Mouse (Mus musculus) C2C12 (cell line): Measurements from ENCODE around the gene Tmc8. TPM values are rescaled to one million over a fixed set of nuclear protein-coding genes. Genes with fewer than 3 reads are reported as not detected.

Source experiments
- H3K27me3 ChIP-seq: one replicate; pipeline ENCODE4 v1.6.1; 2011; ENCODE audit not compliant: control insufficient read depth, insufficient read depth, insufficient read length
- H3K36me3 ChIP-seq: one replicate; pipeline ENCODE4 v1.6.1; 2011; ENCODE audit not compliant: control insufficient read depth, insufficient read depth
- H3K4me3 ChIP-seq: one replicate; pipeline ENCODE4 v1.5.1; 2011; ENCODE audit warnings: mild to moderate bottlenecking, control low read depth; ENCODE audit not compliant: poor library complexity, insufficient read depth, severe bottlenecking
- H3K79me2 ChIP-seq: one replicate; pipeline ENCODE4 v1.6.1; 2011; ENCODE audit not compliant: control insufficient read depth, insufficient read depth
- H3K79me3 ChIP-seq: one replicate; pipeline ENCODE4 v1.6.1; 2011; ENCODE audit warnings: low read depth, control low read depth
- H3ac ChIP-seq: one replicate; pipeline ENCODE3; 2011; ENCODE audit warnings: low read depth; ENCODE audit not compliant: control insufficient read depth, insufficient read length
- CEBPB ChIP-seq: IDR thresholded peaks from one replicate; pipeline ENCODE4 v1.6.1; 2011; ENCODE audit warnings: low read depth, mild to moderate bottlenecking, control low read depth, moderate library complexity
- CTCF ChIP-seq: IDR thresholded peaks from one replicate; pipeline ENCODE4 v1.5.1; 2011; ENCODE audit not compliant: control insufficient read depth, insufficient read depth, insufficient read length
- FOSL1 ChIP-seq: IDR thresholded peaks from one replicate; pipeline ENCODE4 v1.8.0; 2011; ENCODE audit warnings: mild to moderate bottlenecking, low read length; ENCODE audit not compliant: poor library complexity, insufficient read depth, severe bottlenecking
- MAX ChIP-seq: IDR thresholded peaks from one replicate; pipeline ENCODE4 v1.6.1; 2011; ENCODE audit warnings: mild to moderate bottlenecking, control low read depth
- MYOD1 ChIP-seq: IDR thresholded peaks from one replicate; pipeline ENCODE4 v1.6.1; 2011; ENCODE audit warnings: low read depth; ENCODE audit not compliant: control insufficient read depth, insufficient read length
- MYOG ChIP-seq: IDR thresholded peaks from one replicate; pipeline ENCODE4 v1.6.1; 2011; ENCODE audit not compliant: control insufficient read depth, insufficient read length; ENCODE audit errors: extremely low read depth
- USF1 ChIP-seq: IDR thresholded peaks from one replicate; pipeline ENCODE4 v1.6.1; 2011; ENCODE audit warnings: low read depth, mild to moderate bottlenecking, control low read depth, moderate library complexity
- polyA plus RNA-seq: library from polyadenylated mRNA; unstranded; fragments of >200 nt; fragmentation: generic; extraction: Trizol; gene quantifications from one replicate; pipeline ENCODE4 v1.2.1, GENCODE M21; 2012; ENCODE audit warnings: missing spikeins

The Tmc8 gene
- polyA plus RNA-seq, 1 experiment, result 0.09 TPM

DNA sequence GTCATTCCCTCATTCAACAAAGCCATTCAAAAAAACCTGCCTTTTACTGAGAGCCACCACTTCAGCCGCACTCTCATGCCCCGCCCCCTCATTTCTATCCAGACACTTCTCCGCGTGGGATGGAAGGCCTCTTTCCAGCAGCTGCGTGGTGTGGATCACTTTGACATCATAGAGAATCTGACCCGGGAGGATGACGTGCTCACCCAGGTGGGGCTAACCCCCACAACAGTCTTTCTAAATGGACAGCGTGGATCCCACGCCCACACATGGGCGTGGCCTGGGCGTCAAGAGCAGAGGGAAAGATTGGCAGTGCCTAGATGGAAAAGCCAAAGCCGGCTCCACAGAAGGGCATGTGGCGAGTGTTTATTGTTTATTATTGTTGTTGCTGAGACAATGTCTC is 54.4 kb downstream of the Tmc8 start:
- TF ChIP-seq CTCF (no peak), USF1 (no peak)
- Histone ChIP-seq H3ac (no peak overlapping the region), H3K27me3 (no peaks in the 10 kb centered on the region), H3K79me2 (no peaks in the 10 kb centered on the region), H3K79me3 (no peaks in the 10 kb centered on the region), H3K36me3 (no peaks in the 10 kb centered on the region), H3K4me3 (no peak overlapping the region)

DNA sequence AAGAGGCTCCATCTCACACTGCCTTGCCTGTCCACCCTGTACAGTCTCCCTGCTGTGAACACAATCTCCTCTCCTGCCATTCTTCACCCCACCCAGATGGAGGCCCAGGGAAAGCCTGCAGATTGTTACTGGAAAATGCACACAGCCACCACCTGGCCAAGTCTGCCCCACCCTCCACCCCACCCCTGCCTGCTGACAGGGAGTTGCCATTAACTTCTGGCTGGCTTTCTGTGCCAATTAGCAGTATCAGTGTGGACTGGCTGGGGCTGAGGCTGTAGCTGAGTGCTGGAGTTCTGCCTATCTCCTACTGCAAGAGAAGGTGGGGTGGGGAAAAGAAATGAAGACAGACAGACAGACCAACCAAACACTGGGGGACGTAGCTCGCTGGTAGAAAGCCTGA is 56.7 kb downstream of the Tmc8 start:
- no peak overlapping the region for H3ac ChIP-seq
- no peaks in the 10 kb centered on the region for H3K79me3 ChIP-seq
- H3K4me3 ChIP-seq, result no peak overlapping the region
- no peaks in the 10 kb centered on the region for H3K36me3 ChIP-seq
- H3K79me2 ChIP-seq, result no peaks in the 10 kb centered on the region
- TF ChIP-seq CTCF (no peak), CEBPB (no peak), MYOD1 (no peak), MAX (no peak), USF1 (no peak), MYOG (no peak), FOSL1 (no peak)
- H3K27me3 ChIP-seq, result no peaks in the 10 kb centered on the region

DNA sequence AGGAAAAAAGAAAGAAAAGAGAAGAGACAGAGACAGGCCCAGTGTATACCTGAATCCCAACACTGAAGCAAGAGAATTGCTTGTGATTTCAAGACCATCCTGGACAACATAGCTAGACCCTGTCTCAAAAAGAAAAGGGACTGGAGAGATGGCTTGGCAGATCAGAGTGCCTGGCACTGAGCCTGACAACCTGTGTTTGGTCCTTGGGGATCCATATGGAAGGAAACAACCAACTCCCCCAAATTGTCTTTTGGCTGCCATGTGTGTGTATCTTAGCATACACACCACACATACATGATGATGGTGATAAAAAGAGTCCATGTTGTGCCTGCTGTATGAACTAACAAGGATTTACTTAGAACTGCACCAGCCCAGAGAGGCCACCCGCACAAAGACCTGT is 57.1 kb downstream of the Tmc8 start:
- H3K79me3 ChIP-seq, result no peaks in the 10 kb centered on the region
- no peaks in the 10 kb centered on the region for H3K36me3 ChIP-seq
- no peaks in the 10 kb centered on the region for H3K27me3 ChIP-seq
- H3K79me2 ChIP-seq, result no peaks in the 10 kb centered on the region
- H3K4me3 ChIP-seq, result no peak overlapping the region
- no peak for TF ChIP-seq FOSL1
- no peak for TF ChIP-seq CEBPB
- no peak for TF ChIP-seq MAX
- no peak for TF ChIP-seq MYOD1
- TF ChIP-seq USF1, result no peak
- no peak for TF ChIP-seq CTCF
- TF ChIP-seq MYOG, result no peak
- H3ac ChIP-seq, result no peak overlapping the region

DNA sequence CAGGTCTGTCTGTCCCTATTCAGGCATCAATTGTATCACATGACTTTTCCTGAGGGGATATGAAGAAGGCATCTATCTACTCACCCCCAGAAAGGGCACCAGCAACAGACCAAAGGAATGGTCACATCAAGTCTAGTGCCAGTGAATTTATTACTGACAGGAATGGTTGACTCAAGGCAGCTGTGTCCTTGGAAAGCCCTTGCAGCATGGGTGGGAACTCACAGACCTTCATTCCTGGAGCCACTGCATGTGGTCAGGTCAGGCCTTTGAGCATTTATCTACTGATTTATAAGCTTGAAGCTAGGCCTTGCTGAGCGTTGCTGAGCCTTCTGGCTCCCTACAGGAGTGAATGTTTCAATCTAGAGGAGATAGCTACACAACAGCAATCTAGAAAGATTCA is 59.0 kb downstream of the Tmc8 start:
- Histone ChIP-seq H3K4me3 (no peak overlapping the region), H3K79me2 (no peaks in the 10 kb centered on the region), H3ac (no peak overlapping the region)

More for the DNA sequence above, 59.0 kb downstream of the Tmc8 start:
- H3K36me3 ChIP-seq, result no peaks in the 10 kb centered on the region
- no peak for TF ChIP-seq CTCF
- TF ChIP-seq MAX, result no peak
- TF ChIP-seq FOSL1, result no peak
- TF ChIP-seq MYOG, result no peak
- no peak for TF ChIP-seq USF1
- no peak for TF ChIP-seq CEBPB
- no peak for TF ChIP-seq MYOD1
- H3K79me3 ChIP-seq, result no peaks in the 10 kb centered on the region
- no peaks in the 10 kb centered on the region for H3K27me3 ChIP-seq

Other genes starting within 250 kb of the Tmc8 start
- gene Tnrc6c, start 127.8 kb upstream of the Tmc8 start, polyA plus RNA-seq, result 6.3 TPM
- 23.2 TPM for gene Tmc6, start 122 bp downstream of the Tmc8 start, polyA plus RNA-seq
- gene 6030468B19Rik, start 15.6 kb downstream of the Tmc8 start, polyA plus RNA-seq, result not detected
- 0.16 TPM for gene Gm20708, start 27.6 kb downstream of the Tmc8 start, polyA plus RNA-seq
- gene Syngr2, start 27.6 kb downstream of the Tmc8 start, polyA plus RNA-seq, result 65.3 TPM
- 3.2 TPM for gene Afmid, start 43.8 kb downstream of the Tmc8 start, polyA plus RNA-seq
- 265 TPM for gene Tk1, start 44.0 kb downstream of the Tmc8 start, polyA plus RNA-seq
- gene Birc5, start 67.2 kb downstream of the Tmc8 start, polyA plus RNA-seq, result 230 TPM
- 0.05 TPM for gene Tmem235, start 78.7 kb downstream of the Tmc8 start, polyA plus RNA-seq
- 1.4 TPM for gene Tha1, start 91.4 kb downstream of the Tmc8 start, polyA plus RNA-seq
- gene Socs3, start 188.0 kb downstream of the Tmc8 start, polyA plus RNA-seq, result 12.5 TPM
- 65.8 TPM for gene Pgs1, start 204.2 kb downstream of the Tmc8 start, polyA plus RNA-seq